In the genomic region with DNA sequence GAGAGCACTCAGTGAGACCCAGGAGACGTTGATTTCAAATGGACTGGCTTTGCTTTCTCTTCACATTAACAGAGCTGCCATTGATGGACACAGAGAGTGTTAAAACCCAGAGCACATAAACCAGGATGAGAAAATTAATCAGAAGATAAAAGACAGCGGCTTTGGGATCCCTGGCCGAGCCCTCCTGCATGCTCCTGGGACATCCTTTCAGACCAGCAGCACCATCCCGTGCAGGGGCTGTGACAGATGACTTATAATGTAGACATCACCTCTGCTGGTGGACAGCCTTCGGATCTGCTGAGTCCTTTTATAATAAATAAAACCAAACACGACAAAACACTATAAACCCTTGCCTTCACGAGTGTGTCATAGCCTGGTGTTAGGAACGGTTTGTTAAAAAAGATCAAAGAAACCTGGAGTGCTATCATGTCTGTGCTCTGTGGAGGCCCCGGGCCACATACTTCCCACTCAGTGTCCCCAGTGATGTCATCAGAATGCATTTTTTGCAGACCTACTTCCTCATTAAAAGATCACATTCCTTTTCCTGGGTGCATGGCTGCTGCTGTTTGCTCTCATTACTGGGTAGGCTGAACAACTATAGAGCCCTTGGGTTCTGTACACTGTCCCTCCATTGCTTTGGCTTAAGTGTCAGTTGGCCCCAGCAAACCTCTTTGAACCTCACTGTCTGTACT, we compare ENCODE assay signal across 10 mouse cellular contexts.
DNase-seq lines count a peak whose midpoint lies in the region; ATAC-seq lines count a peak whose summit lies in the region.
"Had no signal": no experiment of that assay in that cellular context is flagged by ENCODE, and none has a peak within 500 bp of the region (broad histone marks: within the 10 kb centered on the region; RNA-seq: fewer than 3 reads in every experiment).

No protein-coding gene starts in this region.

- ATAC-seq in heart, embryonic 13.5 days (ENCODE audit: extremely low read depth, insufficient number of reproducible peaks, low FRiP score, low TSS enrichment), result no peak
- ATAC-seq in megakaryocyte, adult 5-6 weeks (ENCODE audit: poor library complexity, severe bottlenecking), result peak; percentile 85

- no peak for DNase-seq in heart, postnatal 10 days
- DNase-seq in thymus, postnatal 4 days, result peak; percentile 31
- no peak for DNase-seq in thymus, postnatal 10 days (ENCODE audit: low spot score in 2 of 2)
- DNase-seq in layer of hippocampus, adult 18-20 months (ENCODE audit: low spot score in 2 of 2), result no peak
- no peak for DNase-seq in kidney, adult 18-20 months
- DNase-seq in embryo, embryonic 11 days, result no peak
- DNase-seq: lung, postnatal 10 days had no signal

- H3K27me3 ChIP-seq in heart, embryonic 13.5 days (replicated peaks), result no peaks in the 10 kb centered on the region
- H3K27me3 ChIP-seq: embryonic facial prominence, embryonic 15.5 days had no signal

- no peak overlapping the region for H3K9ac ChIP-seq in heart, embryonic 13.5 days
- H3K9ac ChIP-seq: embryonic facial prominence, embryonic 15.5 days had no signal

- no peak overlapping the region for H3K4me3 ChIP-seq in heart, embryonic 13.5 days
- H3K4me3 ChIP-seq: embryonic facial prominence, embryonic 15.5 days had no signal

- no peak overlapping the region for H3K4me2 ChIP-seq in heart, embryonic 13.5 days
- H3K4me2 ChIP-seq: embryonic facial prominence, embryonic 15.5 days had no signal

- H3K27ac ChIP-seq in heart, embryonic 13.5 days (replicated peaks), result 0 out of 2 replicates have a peak overlapping the region, but pooled peaks have one; percentile 34
- H3K27ac ChIP-seq: embryonic facial prominence, embryonic 15.5 days had no signal

- H3K9me3 ChIP-seq in heart, embryonic 13.5 days, result no peaks in the 10 kb centered on the region
- H3K9me3 ChIP-seq: embryonic facial prominence, embryonic 15.5 days had no signal

- 44% methylated on average over 9 of the region's 9 CpGs for whole genome bisulfite sequencing in heart, embryonic 13.5 days

- intact Hi-C loops in heart, postnatal 10 days (cut with DNase I), result no loop called here

- H3K36me3 ChIP-seq in heart, embryonic 13.5 days, result no peaks in the 10 kb centered on the region
- H3K36me3 ChIP-seq: embryonic facial prominence, embryonic 15.5 days had no signal

- peaks cover 36% of the 10 kb centered on the region for H3K4me1 ChIP-seq in heart, embryonic 13.5 days
